Mouse (Mus musculus): ENCODE measurements around the gene Zfp14. TPM values are rescaled to one million over a fixed set of nuclear protein-coding genes. Genes with fewer than 3 reads are reported as not detected.
A peak's percentile ranks its signal among the peaks of the same experiment; 100 is the strongest.

The Zfp14 gene
- polyA plus RNA-seq, 1 experiment from 2014 or later = 4.7 TPM

DNA sequence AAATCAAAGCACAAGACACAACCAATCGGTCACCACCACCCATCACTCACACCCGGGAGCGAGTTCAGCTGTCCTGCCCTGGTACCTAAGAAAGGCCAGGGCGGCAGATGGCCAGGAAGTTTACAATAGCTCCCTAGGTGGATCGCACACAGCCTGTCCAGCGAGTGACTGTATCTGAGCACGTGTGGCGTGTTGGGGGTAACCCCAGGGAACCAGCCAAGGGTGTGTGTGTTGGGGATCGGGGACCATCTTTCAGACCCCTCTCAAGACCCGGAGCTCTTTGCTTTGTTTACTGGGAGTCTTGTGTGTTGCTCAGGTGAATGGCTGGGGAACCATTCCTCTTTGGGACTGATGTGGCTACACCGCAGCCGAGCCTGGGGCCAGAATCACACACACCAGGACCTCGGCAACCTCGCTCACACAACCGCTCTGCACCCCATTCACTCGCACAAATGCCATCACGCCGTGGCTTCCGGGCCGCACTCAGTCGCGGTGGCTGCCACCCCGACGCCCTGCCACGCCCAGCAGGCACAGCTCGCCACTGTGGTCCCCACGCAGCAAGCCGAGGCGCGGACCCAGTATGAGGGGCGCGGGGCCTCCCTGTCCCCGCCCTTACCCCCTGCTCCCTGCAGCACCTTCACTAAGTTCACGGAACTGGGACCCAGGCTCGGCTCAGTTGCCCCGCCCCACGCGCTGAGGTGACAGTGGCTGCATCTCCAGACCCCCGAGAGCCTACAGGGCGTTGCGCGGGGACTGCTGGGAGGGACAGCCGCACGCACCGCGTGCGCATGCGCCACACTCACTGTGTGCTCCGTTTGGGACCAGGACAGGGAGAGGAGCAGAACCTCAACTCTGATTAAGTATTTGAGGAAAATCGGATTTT is 21.2 kb upstream of the Zfp14 start, which contains the start of gene Zfp82:
Zfp82 (minus strand) TSS at position 755 of the 883 bp plus-strand sequence.
- peak within 1 kb of the TSS; percentile 93 for H3K4me2 ChIP-seq
- no peaks in the 10 kb centered on the region for H3K27me3 ChIP-seq
- H3K4me3 ChIP-seq (replicated peaks) = peak within 1 kb of the TSS; percentile 81
- H3K9me3 ChIP-seq = no peaks in the 10 kb centered on the region
- no peaks in the 10 kb centered on the region; the same call in 1 of the 2 replicates for H3K4me1 ChIP-seq (replicated peaks)
- peak within 1 kb of the TSS; percentile 72 for H3K9ac ChIP-seq (replicated peaks)
- ATAC-seq (ENCODE audit: insufficient number of reproducible peaks, insufficient read depth, low FRiP score, low TSS enrichment, low read depth) = peak; percentile 85
- peak within 1 kb of the TSS; percentile 76 for H3K27ac ChIP-seq
- under 1% methylated on average over 50 of the region's 50 CpGs for WGBS
- H3K36me3 ChIP-seq = peaks cover 44% of the 10 kb centered on the region

GRCm38 (mm10) chr7:30064622-30065021 is 13.4 kb upstream of the Zfp14 start:
- peaks cover 68% of the 10 kb centered on the region for H3K36me3 ChIP-seq
- WGBS = 83% methylated on average over 5 of the region's 5 CpGs

DNA sequence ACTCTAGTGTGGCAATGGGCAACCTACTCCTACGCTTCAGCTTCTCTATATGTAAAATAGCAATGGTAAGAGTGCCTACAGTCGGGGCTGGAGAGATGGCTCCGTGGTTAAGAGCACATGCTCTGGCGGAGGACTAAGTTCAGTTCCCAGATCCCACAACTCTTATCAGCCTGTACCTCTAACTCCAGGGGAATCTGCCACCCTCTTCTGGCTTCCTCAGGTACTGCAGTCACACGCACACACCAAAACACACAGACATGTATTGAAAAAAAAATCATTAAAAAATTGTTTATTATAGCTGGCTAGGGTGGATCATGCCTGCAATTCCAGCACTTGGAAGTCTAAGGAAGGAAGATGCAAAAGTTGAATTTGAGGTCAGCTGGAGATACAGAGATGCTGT is 11.3 kb upstream of the Zfp14 start:
- Histone ChIP-seq H3K4me1 (replicated peaks) (no peaks in the 10 kb centered on the region), H3K4me2 (no peak overlapping the region), H3K9ac (replicated peaks) (no peak overlapping the region), H3K9me3 (no peaks in the 10 kb centered on the region), H3K36me3 (peaks cover 73% of the 10 kb centered on the region), H3K4me3 (replicated peaks) (no peak overlapping the region), H3K27ac (no peak overlapping the region), H3K27me3 (no peaks in the 10 kb centered on the region)
- ATAC-seq (ENCODE audit: insufficient number of reproducible peaks, insufficient read depth, low FRiP score, low TSS enrichment, low read depth) = no peak
- 85% methylated on average over 5 of the region's 5 CpGs for WGBS

More at GRCm38 (mm10) chr7:30064622-30065021, 13.4 kb upstream of the Zfp14 start:
- no peak overlapping the region for H3K4me3 ChIP-seq (replicated peaks)
- no peak overlapping the region for H3K27ac ChIP-seq
- no peaks in the 10 kb centered on the region for H3K27me3 ChIP-seq
- no peak; the same call in 1 of the 2 replicates for ATAC-seq (ENCODE audit: insufficient number of reproducible peaks, insufficient read depth, low FRiP score, low TSS enrichment, low read depth)
- H3K4me1 ChIP-seq (replicated peaks) = no peaks in the 10 kb centered on the region
- H3K4me2 ChIP-seq = no peak overlapping the region
- no peaks in the 10 kb centered on the region for H3K9me3 ChIP-seq
- no peak overlapping the region for H3K9ac ChIP-seq (replicated peaks)

DNA sequence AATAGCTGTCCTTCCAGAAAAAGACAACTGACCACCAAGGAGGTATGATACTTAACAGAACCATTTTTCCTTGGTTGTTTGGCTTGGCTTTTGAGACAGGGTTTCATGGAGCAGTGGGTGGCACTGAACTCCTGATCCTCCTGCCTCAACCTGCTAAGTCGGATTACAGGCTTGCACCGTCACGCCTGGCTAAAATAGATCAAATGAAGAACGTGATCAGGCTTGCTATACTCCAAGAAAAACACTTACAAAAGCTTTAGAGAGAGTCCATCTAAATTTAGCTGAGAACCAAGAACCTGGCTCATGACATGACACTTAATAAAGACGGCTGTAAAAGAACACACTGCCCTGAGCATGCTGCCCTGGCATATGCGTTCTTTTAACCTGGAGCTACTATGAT is 9.2 kb upstream of the Zfp14 start:
- Histone ChIP-seq H3K9me3 (no peaks in the 10 kb centered on the region), H3K36me3 (peaks cover 80% of the 10 kb centered on the region), H3K4me1 (replicated peaks) (no peaks in the 10 kb centered on the region), H3K27ac (no peak overlapping the region), H3K9ac (replicated peaks) (no peak overlapping the region), H3K4me3 (replicated peaks) (no peak overlapping the region), H3K4me2 (no peak overlapping the region), H3K27me3 (no peaks in the 10 kb centered on the region)
- ATAC-seq (ENCODE audit: insufficient number of reproducible peaks, insufficient read depth, low FRiP score, low TSS enrichment, low read depth) = no peak
- WGBS = 81% methylated on average over 6 of the region's 6 CpGs

- Histone ChIP-seq H3K36me3 (peaks cover 30% of the 10 kb centered on the region), H3K27ac (peak overlapping the region; percentile 41; the same call in 1 of the 2 replicates), H3K4me3 (replicated peaks) (no peak overlapping the region), H3K4me1 (replicated peaks) (peaks cover 15% of the 10 kb centered on the region), H3K9ac (replicated peaks) (no peak overlapping the region), H3K27me3 (no peaks in the 10 kb centered on the region), H3K9me3 (no peaks in the 10 kb centered on the region), H3K4me2 (no peak overlapping the region)
- no peak for ATAC-seq (ENCODE audit: insufficient number of reproducible peaks, insufficient read depth, low FRiP score, low TSS enrichment, low read depth)
- 8% methylated on average over 3 of the region's 3 CpGs for WGBS
Observed at GRCm38 (mm10) chr7:30053591-30053990, 2.4 kb upstream of the Zfp14 start.

DNA sequence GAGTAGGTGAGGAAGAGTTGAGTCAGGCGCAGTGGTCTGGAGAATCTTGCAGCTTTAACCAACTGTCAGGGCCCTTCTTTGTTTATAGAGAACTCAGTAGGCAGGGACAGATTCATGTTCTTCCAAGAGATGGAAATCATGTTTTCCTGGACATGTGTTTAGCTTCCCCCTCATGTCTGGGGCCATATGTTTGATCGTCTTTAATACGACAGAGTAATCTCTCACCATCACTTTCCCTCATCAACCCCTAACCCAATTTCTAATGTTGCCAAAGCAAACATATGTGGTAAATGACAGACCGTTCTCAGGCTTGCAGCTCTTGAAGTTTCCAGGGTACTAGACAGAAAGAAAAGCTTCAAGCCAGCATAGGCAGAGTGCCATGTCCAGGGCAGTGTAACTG is 3.1 kb downstream of the Zfp14 start:
- Histone ChIP-seq H3K4me3 (replicated peaks) (no peak overlapping the region), H3K36me3 (no peaks in the 10 kb centered on the region), H3K27me3 (no peaks in the 10 kb centered on the region), H3K9ac (replicated peaks) (no peak overlapping the region), H3K9me3 (no peaks in the 10 kb centered on the region), H3K4me1 (replicated peaks) (peaks cover 8% of the 10 kb centered on the region), H3K4me2 (no peak overlapping the region), H3K27ac (no peak overlapping the region)
- no peak for ATAC-seq (ENCODE audit: insufficient number of reproducible peaks, insufficient read depth, low FRiP score, low TSS enrichment, low read depth)
- 96% methylated on average over 4 of the region's 4 CpGs for WGBS

- ATAC-seq (ENCODE audit: insufficient number of reproducible peaks, insufficient read depth, low FRiP score, low TSS enrichment, low read depth) = no peak
- Histone ChIP-seq H3K9me3 (no peaks in the 10 kb centered on the region), H3K9ac (replicated peaks) (no peak overlapping the region), H3K36me3 (0 out of 2 replicates have a peak, but pooled peaks cover 9% of the 10 kb centered on the region), H3K4me2 (no peak overlapping the region), H3K27ac (no peak overlapping the region), H3K4me3 (replicated peaks) (no peak overlapping the region), H3K27me3 (no peaks in the 10 kb centered on the region), H3K4me1 (replicated peaks) (no peaks in the 10 kb centered on the region)
- WGBS = 55% methylated on average over 9 of the region's 9 CpGs
Observed at GRCm38 (mm10) chr7:30044354-30044753, 6.8 kb downstream of the Zfp14 start.

DNA sequence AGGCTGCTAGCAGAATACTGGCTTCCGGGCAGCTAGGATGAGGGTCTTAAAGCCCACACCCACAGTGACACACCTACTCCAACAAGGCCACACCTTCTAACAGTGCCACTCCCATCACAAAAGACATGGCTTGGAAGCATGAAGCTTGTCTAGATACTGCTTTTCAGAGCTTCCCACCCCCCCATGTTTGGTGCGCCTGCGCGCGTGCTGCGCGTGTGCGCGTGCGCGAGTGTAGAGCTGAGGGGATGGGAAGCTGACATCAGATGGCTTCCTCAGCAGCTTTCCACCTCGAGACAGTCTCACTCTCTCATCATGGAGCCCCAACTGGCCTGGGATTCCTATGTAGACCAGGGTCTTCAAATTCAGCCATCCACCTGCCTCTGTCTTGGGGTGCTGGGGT is 16.8 kb downstream of the Zfp14 start:
- no peak for ATAC-seq (ENCODE audit: insufficient number of reproducible peaks, insufficient read depth, low FRiP score, low TSS enrichment, low read depth)
- Histone ChIP-seq H3K27ac (no peak overlapping the region), H3K4me3 (replicated peaks) (no peak overlapping the region), H3K9me3 (no peaks in the 10 kb centered on the region), H3K27me3 (no peaks in the 10 kb centered on the region), H3K4me2 (no peak overlapping the region), H3K36me3 (peaks cover 22% of the 10 kb centered on the region), H3K4me1 (replicated peaks) (no peaks in the 10 kb centered on the region), H3K9ac (replicated peaks) (no peak overlapping the region)
- WGBS = 89% methylated on average over 12 of the region's 12 CpGs

GRCm38 (mm10) chr7:30031379-30031778 is 19.8 kb downstream of the Zfp14 start:
- no peaks in the 10 kb centered on the region for H3K9me3 ChIP-seq
- H3K4me2 ChIP-seq = no peak overlapping the region
- no peaks in the 10 kb centered on the region for H3K27me3 ChIP-seq
- 96% methylated on average over 3 of the region's 3 CpGs for WGBS
- peaks cover 6% of the 10 kb centered on the region; the same call in 1 of the 2 replicates for H3K4me1 ChIP-seq (replicated peaks)
- no peak overlapping the region for H3K27ac ChIP-seq
- H3K9ac ChIP-seq (replicated peaks) = no peak overlapping the region
- no peak for ATAC-seq (ENCODE audit: insufficient number of reproducible peaks, insufficient read depth, low FRiP score, low TSS enrichment, low read depth)
- peaks cover 18% of the 10 kb centered on the region; the same call in 1 of the 2 replicates for H3K36me3 ChIP-seq
- H3K4me3 ChIP-seq (replicated peaks) = no peak overlapping the region

GRCm38 (mm10) chr7:30030677-30031076 is 20.5 kb downstream of the Zfp14 start:
- no peaks in the 10 kb centered on the region for H3K27me3 ChIP-seq
- H3K4me3 ChIP-seq (replicated peaks) = no peak overlapping the region
- H3K27ac ChIP-seq = no peak overlapping the region
- no peak overlapping the region for H3K9ac ChIP-seq (replicated peaks)
- peaks cover 9% of the 10 kb centered on the region; the same call in 1 of the 2 replicates for H3K4me1 ChIP-seq (replicated peaks)
- peaks cover 24% of the 10 kb centered on the region; the same call in 1 of the 2 replicates for H3K36me3 ChIP-seq
- H3K4me2 ChIP-seq = no peak overlapping the region
- H3K9me3 ChIP-seq = no peaks in the 10 kb centered on the region
- ATAC-seq (ENCODE audit: insufficient number of reproducible peaks, insufficient read depth, low FRiP score, low TSS enrichment, low read depth) = no peak
- 34% methylated on average over 6 of the region's 6 CpGs for WGBS

- H3K9ac ChIP-seq (replicated peaks) = no peak overlapping the region
- H3K4me1 ChIP-seq (replicated peaks) = peaks cover 9% of the 10 kb centered on the region; the same call in 1 of the 2 replicates
- 87% methylated on average over 3 of the region's 3 CpGs for WGBS
- H3K27me3 ChIP-seq = no peaks in the 10 kb centered on the region
- no peak overlapping the region for H3K4me2 ChIP-seq
- H3K36me3 ChIP-seq = peaks cover 44% of the 10 kb centered on the region
- H3K27ac ChIP-seq = no peak overlapping the region
- no peaks in the 10 kb centered on the region for H3K9me3 ChIP-seq
- no peak for ATAC-seq (ENCODE audit: insufficient number of reproducible peaks, insufficient read depth, low FRiP score, low TSS enrichment, low read depth)
- H3K4me3 ChIP-seq (replicated peaks) = no peak overlapping the region
Observed at GRCm38 (mm10) chr7:30028572-30028971, 22.6 kb downstream of the Zfp14 start.

Measured in limb, embryonic 12.5 days (tissue).